9 mouse cellular contexts compared by ENCODE assay signal in the genomic region with DNA sequence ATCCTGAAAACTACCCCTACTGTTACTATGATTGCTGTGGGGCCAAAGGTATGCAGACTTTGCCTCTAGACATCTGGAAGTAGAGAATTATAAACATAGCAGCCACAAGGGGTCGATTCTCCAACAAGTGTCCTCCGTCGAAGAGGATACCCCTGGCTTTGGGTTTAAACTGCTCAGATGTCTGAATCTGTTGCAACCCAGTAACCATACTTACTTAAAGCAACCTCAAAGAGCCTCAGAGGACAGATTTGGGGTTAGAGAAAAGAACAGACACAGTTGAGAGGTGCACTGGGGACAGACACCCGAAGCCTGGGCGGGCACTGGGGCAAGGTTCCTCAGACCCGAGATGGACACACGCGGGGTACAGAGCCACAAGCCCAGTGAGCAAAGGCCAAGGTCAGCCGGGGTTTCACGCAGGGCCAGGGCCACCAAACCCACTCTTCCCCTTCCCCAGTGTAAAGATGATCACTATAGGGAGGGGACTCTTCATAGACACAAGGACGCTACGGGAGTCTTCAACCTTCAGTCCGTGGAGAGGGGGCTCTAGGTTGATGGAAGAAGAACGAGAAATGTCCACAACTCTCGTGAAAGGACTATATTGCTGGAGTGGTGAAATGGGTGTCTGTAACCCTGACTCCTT. TPM values are rescaled to one million over a fixed set of nuclear protein-coding genes. Genes with fewer than 3 reads are reported as not detected.
A peak's percentile ranks its signal among the peaks of the same experiment; 100 is the strongest.
DNase-seq lines count a peak whose midpoint lies in the region; ATAC-seq and TF ChIP-seq lines count a peak whose summit lies in the region.
"Had no signal": no experiment of that assay in that cellular context is flagged by ENCODE, and none has a peak within 500 bp of the region (broad histone marks: within the 10 kb centered on the region; RNA-seq: fewer than 3 reads in every experiment).

No protein-coding gene starts in this region.

- no peak for TF ChIP-seq CTCF in cerebellum, adult 2 months (IDR thresholded peaks at IDR 0.05; ENCODE audit: borderline replicate concordance, insufficient read depth, low read depth, low read length)
- no peak for TF ChIP-seq CTCF in brain, embryonic 14.5 days (IDR thresholded peaks at IDR 0.05; ENCODE audit: borderline replicate concordance, extremely low read depth, insufficient read depth, insufficient read length)

- H3K9ac ChIP-seq in heart, embryonic 12.5 days: peak overlapping the region; percentile 97

- no peak for DNase-seq in cerebellum, adult 2 months
- DNase-seq in cerebellum, postnatal 4 days (ENCODE audit: low spot score in 2 of 2): no peak
- DNase-seq in brain, embryonic 14.5 days (ENCODE audit: low read depth): peak; percentile 1
- peak; percentile 27 for DNase-seq in kidney, postnatal 10 days
- peak; percentile 39 for DNase-seq in mesoderm, embryonic 11.5 days (ENCODE audit: low read depth, low spot score)
- peak; percentile 45 for DNase-seq in thymus, postnatal 0 days (ENCODE audit: low spot score)
- no peak for DNase-seq in cerebellum, postnatal 25 days

- no peak for TF ChIP-seq POLR2A in cerebellum, adult 2 months (IDR thresholded peaks at IDR 0.05; ENCODE audit: borderline replicate concordance, insufficient read depth, low read length)
- no peak for TF ChIP-seq POLR2A in brain, embryonic 14.5 days (IDR thresholded peaks at IDR 0.05; ENCODE audit: borderline replicate concordance, extremely low read depth, insufficient read depth, insufficient read length, poor library complexity, severe bottlenecking)

- ATAC-seq in heart, embryonic 12.5 days (ENCODE audit: insufficient number of reproducible peaks, low FRiP score): 0 out of 2 replicates have a peak, but pooled peaks have one; percentile 5

- H3K4me2 ChIP-seq in heart, embryonic 12.5 days: peak overlapping the region; percentile 90

- no peaks in the 10 kb centered on the region for H3K9me3 ChIP-seq in heart, embryonic 12.5 days (replicated peaks)
- H3K9me3 ChIP-seq: G1E had no signal

- no peaks in the 10 kb centered on the region for H3K27me3 ChIP-seq in cerebellum, adult 2 months (ENCODE audit: control insufficient read depth, insufficient read depth, low read length)
- H3K27me3 ChIP-seq in heart, embryonic 12.5 days (replicated peaks): no peaks in the 10 kb centered on the region

- peaks cover 11% of the 10 kb centered on the region for H3K36me3 ChIP-seq in heart, embryonic 12.5 days
- H3K36me3 ChIP-seq: G1E had no signal

- peaks cover 12% of the 10 kb centered on the region for H3K4me1 ChIP-seq in cerebellum, adult 2 months (ENCODE audit: control insufficient read depth, insufficient read depth, low read length)
- H3K4me1 ChIP-seq in heart, embryonic 12.5 days (replicated peaks): peaks cover 33% of the 10 kb centered on the region

- H3K27ac ChIP-seq in cerebellum, adult 2 months (ENCODE audit: insufficient read depth, low read length): no peak overlapping the region
- H3K27ac ChIP-seq in heart, embryonic 12.5 days (ENCODE audit: poor library complexity, severe bottlenecking): peak overlapping the region; percentile 94

- H3K4me3 ChIP-seq in cerebellum, adult 2 months (replicated peaks; ENCODE audit: insufficient read depth, low read depth, low read length): peak overlapping the region; percentile 65
- peak overlapping the region; percentile 99 for H3K4me3 ChIP-seq in heart, embryonic 12.5 days

- WGBS in cerebellum, adult 2 months: 16% methylated on average over 15 of the region's 15 CpGs
- WGBS in heart, embryonic 12.5 days: 28% methylated on average over 15 of the region's 15 CpGs

RNA-seq across cellular contexts. Expression of a gene that starts 1.1 kb away (rescaled TPM):
- polyA plus RNA-seq in cerebellum, adult 2 months (2012; rRNA removed): 16.2 and 17.5 TPM in 2 replicates
- polyA plus RNA-seq in brain, embryonic 14.5 days (2012; rRNA removed): 16.8 and 25.1 TPM in 2 replicates
- polyA plus RNA-seq in heart, embryonic 12.5 days (2016; fragmentation: Nextera tagmentation; extraction: Ambion mirVana): 48.6 and 48.8 TPM in 2 replicates
- polyA plus RNA-seq in thymus, postnatal 0 days (2015; fragmentation: Nextera tagmentation; extraction: Ambion mirVana): 17.3 and 24.4 TPM in 2 replicates

Comparison
In these comparisons a context has a peak if more than half of its experiments do, and no peak if none do; other contexts are left out.
1. DNase-seq: peak in brain, embryonic 14.5 days (single experiment), kidney, postnatal 10 days (single experiment), mesoderm, embryonic 11.5 days (single experiment) and thymus, postnatal 0 days (single experiment); none in cerebellum, adult 2 months (0 of 2), cerebellum, postnatal 4 days (0 of 2) and cerebellum, postnatal 25 days (0 of 2).